19 mouse cellular contexts compared by ENCODE assay signal in the genomic region with DNA sequence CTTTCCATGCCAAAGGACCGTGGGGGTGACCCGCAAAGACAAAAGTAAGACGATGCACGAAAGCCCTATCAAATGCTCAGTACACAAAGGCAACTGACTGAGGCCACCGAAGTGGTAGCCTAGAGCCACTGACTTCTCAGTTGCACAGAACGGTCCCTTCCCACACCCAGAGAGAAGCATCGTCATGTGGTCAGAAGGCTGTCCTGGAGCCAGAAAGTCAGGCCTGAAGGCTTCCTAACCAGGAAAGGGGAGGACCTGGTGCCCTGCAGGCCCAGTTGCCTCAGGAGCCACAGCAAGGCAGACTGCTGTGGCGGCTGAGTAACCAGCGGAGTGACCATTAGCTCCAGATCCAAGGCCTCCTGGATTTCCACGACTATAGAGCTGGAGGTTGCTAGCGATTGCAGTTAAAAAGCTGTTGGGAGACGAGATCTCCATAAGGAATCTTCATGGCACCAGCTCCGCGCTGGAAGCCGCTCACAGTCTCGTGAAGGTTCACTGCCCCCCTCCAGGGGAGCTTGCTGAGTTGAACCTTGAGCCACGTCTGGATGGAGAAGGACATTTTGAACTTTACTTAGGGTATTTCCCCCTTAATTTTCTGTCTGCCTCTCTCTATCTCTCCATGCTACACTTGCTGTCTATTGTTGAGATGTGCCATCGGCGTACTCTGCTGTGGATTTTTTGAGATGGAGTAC. TPM values are rescaled to one million over a fixed set of nuclear protein-coding genes. Genes with fewer than 3 reads are reported as not detected.
DNase-seq lines count a peak whose midpoint lies in the region; ATAC-seq and TF ChIP-seq lines count a peak whose summit lies in the region.
"Had no signal": no experiment of that assay in that cellular context is flagged by ENCODE, and none has a peak within 500 bp of the region (broad histone marks: within the 10 kb centered on the region; RNA-seq: fewer than 3 reads in every experiment).

No protein-coding gene starts in this region.

- ATAC-seq in kidney, embryonic 14.5 days (ENCODE audit: low FRiP score, low TSS enrichment) = no peak
- ATAC-seq in kidney, embryonic 15.5 days (replicated peaks; ENCODE audit: low FRiP score) = 0 out of 2 replicates have a peak, but pooled peaks have one; percentile 46
- ATAC-seq in lung, postnatal 0 days = no peak
- ATAC-seq: CD4-positive, CD25-positive, alpha-beta regulatory T cell, adult 4 months; forebrain, embryonic 16.5 days had no signal

- H3K4me3 ChIP-seq in kidney, embryonic 14.5 days (ENCODE audit: low read length) = no peak overlapping the region
- no peak overlapping the region for H3K4me3 ChIP-seq in kidney, embryonic 15.5 days (replicated peaks)
- no peak overlapping the region for H3K4me3 ChIP-seq in lung, postnatal 0 days (ENCODE audit: low read depth, low read length)
- H3K4me3 ChIP-seq: embryonic facial prominence, embryonic 12.5 days; heart, embryonic 12.5 days; hindbrain, embryonic 10.5 days had no signal

- no peak overlapping the region for H3K4me2 ChIP-seq in kidney, embryonic 14.5 days (replicated peaks; ENCODE audit: low read depth, low read length)
- no peak overlapping the region for H3K4me2 ChIP-seq in kidney, embryonic 15.5 days
- no peak overlapping the region for H3K4me2 ChIP-seq in lung, postnatal 0 days (replicated peaks; ENCODE audit: low read depth, low read length)
- H3K4me2 ChIP-seq: embryonic facial prominence, embryonic 12.5 days; heart, embryonic 12.5 days had no signal

- TF ChIP-seq CTCF in lung, postnatal 0 days (IDR thresholded peaks at IDR 0.05) = no peak

- DNase-seq in kidney, adult 11 months = peak; percentile 79
- DNase-seq in kidney, postnatal 14 days = peak; percentile 73
- DNase-seq in right cerebral cortex, postnatal 4 days = no peak
- DNase-seq in cerebellum, postnatal 36 days = no peak
- DNase-seq in lung, postnatal 0 days (ENCODE audit: low spot score) = no peak
- DNase-seq: adrenal gland, adult 8-10 months; adrenal gland, postnatal 36 days; B cell, adult 2 months; cerebellum, adult 2 months; cerebellum, postnatal 14 days; gastrocnemius, postnatal 25 days had no signal

- peaks cover 7% of the 10 kb centered on the region for H3K9me3 ChIP-seq in kidney, embryonic 14.5 days (ENCODE audit: control insufficient read depth, low read length)
- H3K9me3 ChIP-seq in kidney, embryonic 15.5 days (replicated peaks) = no peaks in the 10 kb centered on the region
- H3K9me3 ChIP-seq in lung, postnatal 0 days (ENCODE audit: low read length) = no peaks in the 10 kb centered on the region

- H3K9ac ChIP-seq in kidney, embryonic 14.5 days (ENCODE audit: low read depth, low read length) = no peak overlapping the region
- no peak overlapping the region for H3K9ac ChIP-seq in kidney, embryonic 15.5 days
- no peak overlapping the region for H3K9ac ChIP-seq in lung, postnatal 0 days (replicated peaks; ENCODE audit: low read depth)
- H3K9ac ChIP-seq: embryonic facial prominence, embryonic 12.5 days; heart, embryonic 12.5 days had no signal

- H3K27me3 ChIP-seq in kidney, embryonic 14.5 days (ENCODE audit: control insufficient read depth, insufficient read depth, low read length) = no peaks in the 10 kb centered on the region
- H3K27me3 ChIP-seq in kidney, embryonic 15.5 days = no peaks in the 10 kb centered on the region
- no peaks in the 10 kb centered on the region for H3K27me3 ChIP-seq in lung, postnatal 0 days (replicated peaks; ENCODE audit: insufficient read depth, low read length)
- H3K27me3 ChIP-seq: embryonic facial prominence, embryonic 12.5 days; heart, embryonic 12.5 days had no signal

- TF ChIP-seq EP300 in lung, postnatal 0 days (IDR thresholded peaks at IDR 0.05) = no peak

- 80% methylated on average over 19 of the region's 19 CpGs for WGBS in kidney, embryonic 14.5 days
- 82% methylated on average over 19 of the region's 19 CpGs for WGBS in kidney, embryonic 15.5 days
- WGBS in lung, postnatal 0 days = 87% methylated on average over 19 of the region's 19 CpGs

- H3K4me1 ChIP-seq in kidney, embryonic 14.5 days (ENCODE audit: control insufficient read depth, insufficient read depth, low read length) = no peaks in the 10 kb centered on the region
- H3K4me1 ChIP-seq in kidney, embryonic 15.5 days = 0 out of 2 replicates have a peak, but pooled peaks cover 4% of the 10 kb centered on the region
- no peaks in the 10 kb centered on the region for H3K4me1 ChIP-seq in lung, postnatal 0 days (ENCODE audit: insufficient read depth, low read depth, low read length)
- H3K4me1 ChIP-seq: embryonic facial prominence, embryonic 12.5 days; heart, embryonic 12.5 days; hindbrain, embryonic 10.5 days had no signal

- H3K36me3 ChIP-seq in kidney, embryonic 14.5 days (ENCODE audit: control insufficient read depth, insufficient read depth, low read length) = peaks cover 22% of the 10 kb centered on the region
- H3K36me3 ChIP-seq in kidney, embryonic 15.5 days = peaks cover 31% of the 10 kb centered on the region
- H3K36me3 ChIP-seq in lung, postnatal 0 days (ENCODE audit: insufficient read depth, low read length) = peaks cover 12% of the 10 kb centered on the region; the same call in 1 of the 2 replicates

- no peak overlapping the region for H3K27ac ChIP-seq in kidney, embryonic 14.5 days (ENCODE audit: low read depth, low read length)
- H3K27ac ChIP-seq in kidney, embryonic 15.5 days = 0 out of 2 replicates have a peak overlapping the region, but pooled peaks have one; percentile 18
- no peak overlapping the region for H3K27ac ChIP-seq in lung, postnatal 0 days (ENCODE audit: low read length)
- H3K27ac ChIP-seq: embryonic facial prominence, embryonic 12.5 days; hindbrain, embryonic 10.5 days had no signal

RNA-seq across cellular contexts. Expression of gene Dbi, which starts 11.0 kb away (rescaled TPM):
- polyA plus RNA-seq in kidney, embryonic 14.5 days (2014; fragmentation: Nextera tagmentation; extraction: Ambion mirVana) = 571 and 767 TPM in 2 replicates
- polyA plus RNA-seq in kidney, embryonic 15.5 days (2015; fragmentation: Nextera tagmentation; extraction: Ambion mirVana) = 696 and 764 TPM in 2 replicates
- polyA plus RNA-seq in lung, postnatal 0 days (2015; fragmentation: Nextera tagmentation; extraction: Ambion mirVana) = 646 and 687 TPM in 2 replicates

RNA-seq across cellular contexts. Expression of gene 3110009E18Rik, which starts 11.1 kb away (rescaled TPM):
- 22.2 and 31.9 TPM in 2 replicates for polyA plus RNA-seq in kidney, embryonic 14.5 days (2014; fragmentation: Nextera tagmentation; extraction: Ambion mirVana)
- polyA plus RNA-seq in kidney, embryonic 15.5 days (2015; fragmentation: Nextera tagmentation; extraction: Ambion mirVana) = 19.7 and 22.1 TPM in 2 replicates
- polyA plus RNA-seq in lung, postnatal 0 days (2015; fragmentation: Nextera tagmentation; extraction: Ambion mirVana) = 10.7 and 12.5 TPM in 2 replicates

RNA-seq across cellular contexts. Expression of gene Tmem37, which starts 36.0 kb away (rescaled TPM):
- polyA plus RNA-seq in kidney, embryonic 14.5 days (2014; fragmentation: Nextera tagmentation; extraction: Ambion mirVana) = 40.5 and 44.1 TPM in 2 replicates
- 51.3 and 53.6 TPM in 2 replicates for polyA plus RNA-seq in kidney, embryonic 15.5 days (2015; fragmentation: Nextera tagmentation; extraction: Ambion mirVana)
- polyA plus RNA-seq in lung, postnatal 0 days (2015; fragmentation: Nextera tagmentation; extraction: Ambion mirVana) = 121 and 127 TPM in 2 replicates
- polyA plus RNA-seq: G1E had no signal

Comparison
In these comparisons a context has a peak if more than half of its experiments do, and no peak if none do; other contexts are left out.
1. DNase-seq: peak in kidney, adult 11 months (single experiment) and kidney, postnatal 14 days (single experiment); none in right cerebral cortex, postnatal 4 days (single experiment), cerebellum, postnatal 36 days (0 of 2) and lung, postnatal 0 days (single experiment).